Mouse (Mus musculus): ENCODE measurements at regions not wholly inside any gene's neighbourhood (a gene's known extent, or its start where the extent isn't known, plus 50 kb on each side); places are given as distances from the start of the nearest gene placed in this dataset.

GRCm38 (mm10) chr12:117451441-117451840 is 64.8 kb upstream of the Rapgef5 start:
- ATAC-seq (replicated peaks in 1 of 2; ENCODE audit: insufficient read depth in 1 of 2, low FRiP score in 2 of 2, low TSS enrichment in 1 of 2, low read depth in 1 of 2, poor library complexity in 2 of 2, severe bottlenecking in 2 of 2), result no peak

GRCm38 (mm10) chr12:117455800-117456199 is 60.5 kb upstream of the Rapgef5 start:
- no peak for ATAC-seq (replicated peaks in 1 of 2; ENCODE audit: insufficient read depth in 1 of 2, low FRiP score in 2 of 2, low TSS enrichment in 1 of 2, low read depth in 1 of 2, poor library complexity in 2 of 2, severe bottlenecking in 2 of 2)

- ATAC-seq (replicated peaks in 1 of 2; ENCODE audit: insufficient read depth in 1 of 2, low FRiP score in 2 of 2, low TSS enrichment in 1 of 2, low read depth in 1 of 2, poor library complexity in 2 of 2, severe bottlenecking in 2 of 2), result no peak
Observed at GRCm38 (mm10) chr12:117458132-117459070, 57.9 kb upstream of the Rapgef5 start.

GRCm38 (mm10) chr12:117459541-117459940 is 56.7 kb upstream of the Rapgef5 start:
- ATAC-seq (replicated peaks in 1 of 2; ENCODE audit: insufficient read depth in 1 of 2, low FRiP score in 2 of 2, low TSS enrichment in 1 of 2, low read depth in 1 of 2, poor library complexity in 2 of 2, severe bottlenecking in 2 of 2), result no peak

- ATAC-seq (replicated peaks in 1 of 2; ENCODE audit: insufficient read depth in 1 of 2, low FRiP score in 2 of 2, low TSS enrichment in 1 of 2, low read depth in 1 of 2, poor library complexity in 2 of 2, severe bottlenecking in 2 of 2), result no peak
Observed at GRCm38 (mm10) chr12:117465206-117465605, 51.1 kb upstream of the Rapgef5 start.

GRCm38 (mm10) chr12:117465998-117466397 is 50.3 kb upstream of the Rapgef5 start:
- no peak for ATAC-seq (replicated peaks in 1 of 2; ENCODE audit: insufficient read depth in 1 of 2, low FRiP score in 2 of 2, low TSS enrichment in 1 of 2, low read depth in 1 of 2, poor library complexity in 2 of 2, severe bottlenecking in 2 of 2)
